Mouse (Mus musculus): ENCODE measurements at regions not wholly inside any gene's neighbourhood (a gene's known extent, or its start where the extent isn't known, plus 50 kb on each side); places are given as distances from the start of the nearest gene placed in this dataset.

DNA sequence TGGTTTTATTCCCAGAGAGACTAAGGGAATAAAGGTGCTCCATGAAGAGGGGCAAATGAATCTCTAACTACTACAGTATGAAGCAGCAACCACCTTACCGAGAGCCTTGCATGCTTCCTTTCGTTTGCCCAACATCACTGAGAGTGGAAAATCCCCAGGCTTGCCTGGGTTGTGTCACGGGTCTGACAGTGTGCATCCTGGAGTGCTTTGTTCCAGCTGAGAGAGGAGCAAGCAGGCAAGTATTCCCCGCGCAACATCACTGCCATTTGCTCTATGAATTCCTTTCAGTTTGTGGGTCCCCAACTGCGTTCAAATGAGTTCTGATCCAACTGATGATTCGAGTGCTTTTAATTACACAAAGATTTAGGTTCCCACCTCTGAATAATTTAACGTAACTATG is 253.9 kb upstream of the Nsun2 start:
- no peak for DNase-seq (ENCODE audit: low spot score in 2 of 2)

DNA sequence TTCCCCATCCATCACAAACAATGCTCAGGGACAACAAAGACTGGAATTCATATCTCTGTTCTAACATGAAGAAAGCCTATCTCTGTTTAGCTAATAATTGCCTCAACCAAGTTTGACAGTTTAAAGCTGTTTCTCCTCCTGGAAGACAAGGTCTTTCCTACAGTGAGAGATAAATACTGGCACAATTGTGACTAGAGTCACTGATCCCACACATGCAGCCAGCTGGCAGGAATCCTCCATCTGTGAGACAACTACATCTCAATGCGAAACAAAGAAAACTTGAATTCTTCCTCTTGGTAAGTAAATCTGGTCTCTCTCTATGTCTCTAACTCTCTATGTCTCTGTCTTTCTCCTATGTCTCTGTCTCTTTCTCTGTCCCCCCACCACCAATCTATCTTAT is 239.1 kb upstream of the Nsun2 start:
- no peak for DNase-seq (ENCODE audit: low spot score in 2 of 2)

DNA sequence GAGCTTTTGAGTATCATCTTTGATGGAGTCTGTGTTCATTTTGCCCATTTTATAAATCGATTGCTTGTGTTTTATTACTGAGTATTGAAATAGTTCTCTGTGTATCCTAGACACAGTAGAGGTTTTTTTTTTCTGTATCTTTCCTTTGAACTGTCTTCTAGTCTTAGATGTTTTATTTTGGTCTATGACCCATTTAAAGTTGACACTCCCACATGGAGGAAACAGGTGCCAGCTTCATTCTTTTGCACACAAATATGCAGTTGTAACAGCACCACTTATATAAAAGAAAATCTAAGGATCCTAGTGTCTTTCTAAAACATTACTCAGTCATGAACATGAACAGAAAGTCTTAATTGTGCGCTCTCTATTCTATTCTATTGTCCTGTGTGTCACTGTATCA is 230.2 kb upstream of the Nsun2 start:
- DNase-seq (ENCODE audit: low spot score in 2 of 2): no peak

GRCm38 (mm10) chr13:69330412-69331000 is 203.0 kb upstream of the Nsun2 start:
- no peak for DNase-seq (ENCODE audit: low spot score in 2 of 2)

DNA sequence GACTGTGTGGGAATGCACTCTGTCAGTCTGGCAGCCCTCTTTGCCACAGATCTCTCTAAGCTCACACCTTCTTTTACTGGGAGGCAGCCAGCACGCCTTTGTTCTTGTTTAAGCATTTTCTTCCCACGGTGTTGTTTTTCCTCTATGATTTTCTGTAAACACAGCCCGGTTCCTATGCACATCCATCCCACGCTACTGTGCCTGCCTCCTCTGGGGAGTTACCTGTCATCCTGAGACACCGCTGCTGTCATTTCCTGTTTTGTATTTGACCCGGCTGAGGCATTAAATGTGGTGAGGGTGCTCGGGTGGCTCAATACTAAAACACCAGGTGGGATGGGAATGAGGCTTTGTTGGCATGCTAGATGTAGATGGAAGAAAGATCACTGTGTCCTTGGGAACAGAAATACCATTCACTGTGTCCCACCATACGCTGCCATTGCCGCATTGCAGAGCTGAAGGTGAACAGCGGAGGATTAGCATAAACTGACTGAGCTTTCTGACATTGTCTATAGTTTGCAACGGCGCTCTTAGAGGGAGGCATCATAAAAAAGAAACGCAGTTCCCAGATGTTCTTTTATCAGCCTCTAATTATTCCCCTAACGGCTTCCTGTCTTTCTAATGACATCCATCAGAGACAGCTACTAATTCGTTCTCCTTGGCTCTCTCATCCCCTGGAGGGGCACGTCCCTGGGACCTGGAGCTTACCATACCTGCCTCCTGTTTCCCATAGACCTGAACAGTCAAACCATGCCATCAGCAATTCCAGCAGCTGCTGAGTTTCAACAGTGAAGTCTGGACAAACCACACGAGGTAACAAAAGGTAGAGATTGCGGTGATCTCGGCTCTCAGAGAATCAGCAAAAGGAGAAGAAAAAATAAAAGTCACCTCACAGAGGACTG is 201.8 kb upstream of the Nsun2 start:
- no peak for DNase-seq (ENCODE audit: low spot score in 2 of 2)

GRCm38 (mm10) chr13:69343806-69344205 is 189.7 kb upstream of the Nsun2 start:
- DNase-seq (ENCODE audit: low spot score in 2 of 2): no peak

DNA sequence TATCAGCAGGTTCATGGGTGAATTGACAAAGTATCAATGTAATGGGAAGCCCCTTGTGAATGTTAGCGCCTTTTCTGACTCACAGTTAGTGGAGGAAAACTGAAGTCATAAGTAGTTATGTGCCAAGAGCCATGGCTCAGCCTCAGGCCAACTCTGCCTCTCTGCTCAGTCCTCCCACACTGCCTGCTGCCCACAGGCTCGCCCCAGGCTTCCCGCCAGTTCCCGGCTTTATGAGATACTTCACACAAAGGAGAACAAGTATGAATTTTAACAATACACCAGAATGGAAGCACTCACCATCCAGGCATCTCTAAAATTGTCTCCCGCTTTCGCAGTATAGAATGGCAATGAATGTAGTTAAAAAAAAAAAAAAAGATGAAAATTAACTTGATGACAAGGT is 176.1 kb upstream of the Nsun2 start:
- DNase-seq (ENCODE audit: low spot score in 2 of 2): no peak

DNA sequence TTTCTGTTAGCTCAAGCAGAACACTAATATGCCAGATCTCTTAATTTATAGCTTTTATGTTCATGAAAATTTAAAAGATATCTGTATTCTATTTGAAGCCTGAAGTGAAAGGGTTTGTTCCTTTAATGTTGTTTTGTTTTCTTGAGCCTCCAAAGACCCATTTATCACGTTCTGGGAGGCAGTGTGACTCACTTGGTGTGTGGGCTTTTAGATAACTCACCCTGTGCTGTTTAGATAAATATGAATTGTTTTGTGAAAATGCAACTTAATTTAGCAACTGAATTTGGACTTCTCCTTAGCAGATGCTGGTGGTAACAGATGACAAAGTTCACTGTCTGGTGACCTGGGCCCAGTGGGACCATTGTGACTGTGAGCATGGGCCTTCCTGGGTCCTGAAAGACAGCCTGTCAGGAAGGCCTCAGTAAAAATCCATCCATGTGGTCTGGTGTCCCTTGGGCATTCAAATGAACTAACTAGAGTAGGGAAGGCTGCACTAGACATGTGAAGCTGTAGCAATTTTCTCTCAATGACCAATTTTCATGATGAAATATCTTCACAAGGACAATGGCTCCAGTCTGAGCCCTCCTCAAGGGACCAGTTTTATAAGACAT is 167.6 kb upstream of the Nsun2 start:
- no peak for DNase-seq (ENCODE audit: low spot score in 2 of 2)

DNA sequence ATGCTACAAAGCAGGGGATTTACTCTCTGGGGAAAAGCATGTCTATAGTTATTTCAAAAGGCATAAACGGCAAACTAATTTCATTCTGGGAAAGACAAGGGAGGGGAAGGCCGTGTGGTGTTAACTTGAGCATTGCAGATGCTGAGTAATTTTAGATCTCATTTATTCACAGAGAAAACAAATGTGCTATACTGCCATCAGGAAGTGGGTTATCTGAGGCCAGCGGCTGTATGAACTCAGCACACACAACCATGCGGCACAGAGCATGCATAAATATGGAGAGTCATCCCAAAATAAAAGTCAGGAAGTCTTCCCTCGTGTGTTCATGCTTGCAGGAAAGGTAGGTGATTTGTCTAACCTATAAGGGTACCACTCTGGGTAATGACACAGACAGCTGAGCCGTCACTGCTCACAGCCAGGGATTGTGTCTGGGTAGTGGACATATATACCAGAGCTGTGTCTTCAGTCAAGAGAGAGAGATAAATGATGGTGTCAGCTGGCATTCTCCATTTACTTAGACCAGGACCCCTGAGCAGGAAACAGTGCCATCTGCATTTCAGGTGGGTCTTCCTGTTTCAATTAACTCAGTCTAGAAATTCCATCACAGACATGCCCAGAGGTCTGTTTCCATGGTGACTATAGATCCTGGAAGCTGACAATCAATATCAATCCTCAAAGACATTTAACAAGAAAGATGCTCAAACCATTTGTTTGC is 160.3 kb upstream of the Nsun2 start:
- no peak for DNase-seq (ENCODE audit: low spot score in 2 of 2)

DNA sequence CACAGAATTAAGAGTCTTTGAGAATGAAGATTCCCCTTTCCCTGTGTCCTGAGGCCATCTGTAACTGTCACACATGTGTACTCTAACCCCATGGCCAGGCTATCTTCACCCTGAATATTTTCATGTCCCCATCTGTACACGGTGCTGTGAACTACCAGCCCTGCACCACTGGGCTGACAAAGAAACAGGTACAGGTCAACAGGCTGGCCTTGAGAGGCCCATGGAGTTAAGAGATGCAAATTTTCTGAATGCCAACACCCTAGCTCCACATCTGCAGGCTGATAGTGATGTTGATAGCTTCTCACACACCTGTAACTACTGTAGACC is 159.8 kb upstream of the Nsun2 start:
- no peak for DNase-seq (ENCODE audit: low spot score in 2 of 2)

- no peak for DNase-seq (ENCODE audit: low spot score in 2 of 2)
These were observed 153.1 kb upstream of the Nsun2 start for GRCm38 (mm10) chr13:69380403-69380802.

DNA sequence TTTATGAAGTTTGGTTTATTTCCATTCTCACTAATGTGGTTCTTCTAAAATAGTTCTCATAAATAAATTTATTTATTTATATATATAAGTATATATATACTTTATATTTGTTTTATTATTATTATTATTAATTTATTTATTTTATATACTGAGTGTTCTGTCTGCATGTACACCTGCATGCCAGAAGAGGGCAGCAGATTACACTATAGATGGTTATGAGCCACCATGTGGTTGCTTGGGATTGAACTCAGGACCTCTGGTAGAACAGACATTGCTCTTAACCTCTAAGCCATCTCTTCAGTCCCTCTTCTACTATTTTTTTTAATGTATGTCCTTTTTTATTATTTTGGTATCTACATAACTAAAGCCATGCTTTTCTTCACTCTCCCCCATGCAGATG is 148.8 kb upstream of the Nsun2 start:
- DNase-seq (ENCODE audit: low spot score in 2 of 2): no peak

DNA sequence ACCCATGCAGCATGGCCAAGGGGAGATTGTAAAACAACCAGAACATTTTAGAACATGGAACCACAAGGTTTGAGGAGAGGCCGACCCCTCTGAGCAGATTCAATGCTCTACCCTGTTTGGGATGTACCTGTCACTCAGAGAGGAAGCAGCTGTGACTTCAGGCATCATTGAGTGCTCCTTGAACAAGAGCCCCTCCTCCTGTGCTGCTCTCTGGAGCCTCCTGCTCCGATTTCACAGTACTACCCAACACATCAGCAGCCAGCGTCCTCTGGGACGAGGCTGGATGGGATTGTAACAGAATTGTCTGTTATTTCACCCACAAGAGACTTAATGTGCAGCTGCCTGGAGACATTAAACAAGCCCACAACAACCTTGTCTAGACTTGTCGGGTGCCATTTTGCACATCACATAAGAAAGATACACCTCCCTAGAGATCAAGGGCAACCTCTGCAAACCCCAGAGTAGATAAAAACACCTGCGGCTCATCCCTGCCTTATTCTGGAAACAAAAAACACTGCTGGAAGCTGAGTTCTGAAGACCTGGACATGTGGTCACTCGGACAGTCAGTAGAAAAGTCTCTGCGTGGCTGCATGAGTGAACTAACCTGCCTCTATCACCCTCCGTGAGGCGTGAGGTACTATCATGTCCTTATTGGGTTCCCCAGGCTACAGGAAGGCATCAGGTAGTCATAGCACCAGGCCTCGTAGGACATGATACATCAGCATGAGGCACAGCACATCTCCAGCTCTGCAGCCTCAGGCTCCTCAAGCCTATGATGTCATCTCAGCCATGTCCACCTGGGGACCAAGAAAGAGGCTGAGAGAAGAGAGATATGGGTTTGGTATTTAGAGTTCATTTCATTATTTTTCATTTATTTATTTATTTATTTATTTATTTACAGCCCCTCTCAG is 140.4 kb upstream of the Nsun2 start:
- DNase-seq (ENCODE audit: low spot score in 2 of 2): no peak

GRCm38 (mm10) chr13:69394544-69394943 is 139.0 kb upstream of the Nsun2 start:
- DNase-seq (ENCODE audit: low spot score in 2 of 2): no peak

- no peak for DNase-seq (ENCODE audit: low spot score in 2 of 2)
These were observed 123.2 kb upstream of the Nsun2 start for GRCm38 (mm10) chr13:69410359-69410758.

GRCm38 (mm10) chr13:69414813-69415212 is 118.7 kb upstream of the Nsun2 start:
- DNase-seq (ENCODE audit: low spot score in 2 of 2): no peak

DNA sequence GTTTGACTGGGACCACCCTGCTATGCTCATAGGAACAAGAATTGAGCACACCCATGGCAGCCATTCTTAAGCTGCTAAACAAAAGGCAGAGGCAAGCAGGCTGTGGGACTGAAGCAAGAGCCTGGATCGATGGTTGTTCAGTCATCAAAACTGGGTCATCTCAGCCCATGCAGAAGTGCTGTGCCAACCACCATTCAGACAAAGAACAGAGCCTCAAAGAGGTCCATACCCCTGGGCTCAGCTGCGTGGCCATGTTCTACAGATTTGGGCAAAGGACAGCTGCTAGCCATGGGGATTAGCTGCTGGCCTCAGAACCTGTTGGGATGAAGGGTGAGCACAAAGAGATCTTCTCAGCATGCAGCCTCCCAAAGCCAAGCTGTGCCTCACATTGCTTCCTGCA is 116.8 kb upstream of the Nsun2 start:
- DNase-seq (ENCODE audit: low spot score in 2 of 2): no peak

- no peak for DNase-seq (ENCODE audit: low spot score in 2 of 2)
These were observed 115.6 kb upstream of the Nsun2 start for GRCm38 (mm10) chr13:69417855-69418478.

DNA sequence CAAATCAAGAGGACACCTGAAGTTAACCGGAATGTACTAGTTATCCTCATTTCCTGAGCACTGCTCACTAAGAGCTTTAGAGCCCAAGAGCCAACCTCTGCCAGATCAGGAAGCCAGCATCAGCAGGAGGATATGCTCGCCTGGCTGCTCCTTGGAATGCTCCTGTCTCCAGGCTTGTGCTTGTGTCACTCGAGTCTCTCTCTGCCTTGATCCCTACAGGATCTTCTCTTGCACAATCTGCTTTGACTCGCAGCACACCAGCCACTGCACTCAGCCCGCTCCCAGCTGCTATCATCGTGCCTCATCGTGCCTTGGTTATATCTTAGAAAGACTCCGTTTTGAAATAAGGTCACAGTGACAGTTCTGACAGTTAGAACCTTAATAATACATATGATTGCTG is 113.4 kb upstream of the Nsun2 start:
- DNase-seq (ENCODE audit: low spot score in 2 of 2): no peak

- no peak for DNase-seq (ENCODE audit: low spot score in 2 of 2)
These were observed 111.6 kb upstream of the Nsun2 start for GRCm38 (mm10) chr13:69421966-69422365.
